8 mouse cellular contexts compared by ENCODE assay signal in genomic region chr8:83567668-83568067, GRCm38 (mm10). TPM values are rescaled to one million over a fixed set of nuclear protein-coding genes. Genes with fewer than 3 reads are reported as not detected.
DNase-seq lines count a peak whose midpoint lies in the region; ATAC-seq lines count a peak whose summit lies in the region.
"Had no signal": no experiment of that assay in that cellular context is flagged by ENCODE, and none has a peak within 500 bp of the region (broad histone marks: within the 10 kb centered on the region; RNA-seq: fewer than 3 reads in every experiment).

No protein-coding gene starts in this region.

- H3K4me1 ChIP-seq in embryonic facial prominence, embryonic 13.5 days = peaks cover 13% of the 10 kb centered on the region
- H3K4me1 ChIP-seq in hindbrain, embryonic 16.5 days (ENCODE audit: control insufficient read depth, insufficient read depth, low read depth, low read length) = peaks cover 13% of the 10 kb centered on the region
- peaks cover 6% of the 10 kb centered on the region for H3K4me1 ChIP-seq in midbrain, embryonic 14.5 days (ENCODE audit: control insufficient read depth, insufficient read depth, low read length)

- WGBS in embryonic facial prominence, embryonic 13.5 days = 50% methylated on average over 3 of the region's 3 CpGs
- WGBS in hindbrain, embryonic 16.5 days = 52% methylated on average over 3 of the region's 3 CpGs
- 62% methylated on average over 3 of the region's 3 CpGs for WGBS in midbrain, embryonic 14.5 days

- H3K36me3 ChIP-seq in embryonic facial prominence, embryonic 13.5 days = peaks cover 32% of the 10 kb centered on the region
- peaks cover 19% of the 10 kb centered on the region for H3K36me3 ChIP-seq in hindbrain, embryonic 16.5 days (ENCODE audit: control insufficient read depth, insufficient read depth, low read length)
- H3K36me3 ChIP-seq in midbrain, embryonic 14.5 days (ENCODE audit: control insufficient read depth, insufficient read depth, low read length) = peaks cover 31% of the 10 kb centered on the region

- no peaks in the 10 kb centered on the region for H3K9me3 ChIP-seq in embryonic facial prominence, embryonic 13.5 days
- H3K9me3 ChIP-seq in hindbrain, embryonic 16.5 days (ENCODE audit: control insufficient read depth, low read length) = no peaks in the 10 kb centered on the region
- no peaks in the 10 kb centered on the region for H3K9me3 ChIP-seq in midbrain, embryonic 14.5 days (ENCODE audit: control insufficient read depth, low read length)

- H3K9ac ChIP-seq in embryonic facial prominence, embryonic 13.5 days = peak overlapping the region; percentile 84
- peak overlapping the region; percentile 86 for H3K9ac ChIP-seq in hindbrain, embryonic 16.5 days (ENCODE audit: low read depth, low read length)
- H3K9ac ChIP-seq in midbrain, embryonic 14.5 days (replicated peaks; ENCODE audit: low read length) = peak overlapping the region; percentile 77

- H3K27me3 ChIP-seq in embryonic facial prominence, embryonic 13.5 days = no peaks in the 10 kb centered on the region
- H3K27me3 ChIP-seq in hindbrain, embryonic 16.5 days (replicated peaks; ENCODE audit: control insufficient read depth, insufficient read depth, low read length) = no peaks in the 10 kb centered on the region
- H3K27me3 ChIP-seq in midbrain, embryonic 14.5 days (ENCODE audit: control insufficient read depth, insufficient read depth, low read length) = no peaks in the 10 kb centered on the region

- no peak for ATAC-seq in embryonic facial prominence, embryonic 13.5 days (ENCODE audit: insufficient number of reproducible peaks, insufficient read depth, low FRiP score, low TSS enrichment, low read depth)
- ATAC-seq in hindbrain, embryonic 16.5 days = no peak
- ATAC-seq in midbrain, embryonic 14.5 days (ENCODE audit: low FRiP score, low TSS enrichment) = no peak
- ATAC-seq in erythroid progenitor cell, adult 5-6 weeks (replicated peaks; ENCODE audit: low FRiP score, poor library complexity, severe bottlenecking) = no peak
- ATAC-seq in CD4-positive, CD25-positive, alpha-beta regulatory T cell, adult 4 months = no peak

- H3K4me3 ChIP-seq in embryonic facial prominence, embryonic 13.5 days = peak overlapping the region; percentile 79
- H3K4me3 ChIP-seq in hindbrain, embryonic 16.5 days (ENCODE audit: low read length) = peak overlapping the region; percentile 82
- H3K4me3 ChIP-seq in midbrain, embryonic 14.5 days (replicated peaks; ENCODE audit: low read depth, low read length) = peak overlapping the region; percentile 64

- H3K4me2 ChIP-seq in embryonic facial prominence, embryonic 13.5 days = peak overlapping the region; percentile 93
- H3K4me2 ChIP-seq in hindbrain, embryonic 16.5 days (ENCODE audit: low read length) = peak overlapping the region; percentile 97
- H3K4me2 ChIP-seq in midbrain, embryonic 14.5 days (ENCODE audit: low read length) = peak overlapping the region; percentile 92

- no peak overlapping the region for H3K27ac ChIP-seq in embryonic facial prominence, embryonic 13.5 days
- H3K27ac ChIP-seq in hindbrain, embryonic 16.5 days (ENCODE audit: low read depth, low read length) = peak overlapping the region; percentile 13; the same call in 1 of the 2 replicates
- H3K27ac ChIP-seq in midbrain, embryonic 14.5 days (replicated peaks; ENCODE audit: low read depth, low read length) = no peak overlapping the region

- DNase-seq in layer of hippocampus, adult 8-10 months (ENCODE audit: low spot score in 2 of 2) = peak; percentile 9 to 11
- no peak for DNase-seq in layer of hippocampus, postnatal 14 days (ENCODE audit: low spot score in 2 of 2)
- no peak for DNase-seq in midbrain, embryonic 14.5 days

RNA-seq across cellular contexts. Expression of gene Ndufb7, which starts 1.2 kb away (rescaled TPM):
- total RNA-seq in layer of hippocampus, adult 8-10 months (2022) = 100 to 1,000 TPM in 3 of 4 experiments, 10 to 100 TPM in 1; 97.6 to 159 (median 131) TPM
- 100 to 1,000 TPM; 152 to 158 TPM for total RNA-seq in layer of hippocampus, postnatal 14 days (2021)
- 304 and 312 TPM in 2 replicates for polyA plus RNA-seq in embryonic facial prominence, embryonic 13.5 days (2015; fragmentation: Nextera tagmentation; extraction: Ambion mirVana)
- polyA plus RNA-seq in hindbrain, embryonic 16.5 days (2015; fragmentation: Nextera tagmentation; extraction: Ambion mirVana) = 339 and 367 TPM in 2 replicates
- 346 and 405 TPM in 2 replicates for polyA plus RNA-seq in midbrain, embryonic 14.5 days (2014; fragmentation: Nextera tagmentation; extraction: Ambion mirVana)
- total RNA-seq in erythroid progenitor cell, adult 5-6 weeks (2015; ENCODE audit: low replicate concordance) = 90.1 and 119 TPM in 2 replicates
- 75.9 and 125 TPM in 2 replicates for total RNA-seq in erythroid progenitor cell, adult 5-6 weeks (2017; ENCODE audit: low replicate concordance)
- polyA plus RNA-seq in CD4-positive, CD25-positive, alpha-beta regulatory T cell, adult 4 months (2017; shearing (Covaris generic)) = 100 to 1,000 TPM; 277 to 291 TPM

RNA-seq across cellular contexts. Expression of gene Olfr370, which starts 32.1 kb away (rescaled TPM):
- total RNA-seq in layer of hippocampus, adult 8-10 months (2022) = not detected
- not detected for total RNA-seq in layer of hippocampus, postnatal 14 days (2021)
- 0.23 TPM in 1 of 2 replicates, not detected in the other for polyA plus RNA-seq in embryonic facial prominence, embryonic 13.5 days (2015; fragmentation: Nextera tagmentation; extraction: Ambion mirVana)
- polyA plus RNA-seq in hindbrain, embryonic 16.5 days (2015; fragmentation: Nextera tagmentation; extraction: Ambion mirVana) = 0.06 TPM in 1 of 2 replicates, not detected in the other
- not detected in 2 replicates for polyA plus RNA-seq in midbrain, embryonic 14.5 days (2014; fragmentation: Nextera tagmentation; extraction: Ambion mirVana)
- not detected in 2 replicates for total RNA-seq in erythroid progenitor cell, adult 5-6 weeks (2015; ENCODE audit: low replicate concordance)
- total RNA-seq in erythroid progenitor cell, adult 5-6 weeks (2017; ENCODE audit: low replicate concordance) = not detected in 2 replicates
- polyA plus RNA-seq in CD4-positive, CD25-positive, alpha-beta regulatory T cell, adult 4 months (2017; shearing (Covaris generic)) = under 1 TPM in 1 of 2 experiments, not detected in 1; 0.07 TPM
- total RNA-seq: common myeloid progenitor, adult 5-6 weeks had no signal

RNA-seq across cellular contexts. Expression of gene Tecr, which starts 40.1 kb away (rescaled TPM):
- 100 to 1,000 TPM; 568 to 585 (median 584) TPM for total RNA-seq in layer of hippocampus, adult 8-10 months (2022)
- total RNA-seq in layer of hippocampus, postnatal 14 days (2021) = 100 to 1,000 TPM; 521 to 544 TPM
- polyA plus RNA-seq in embryonic facial prominence, embryonic 13.5 days (2015; fragmentation: Nextera tagmentation; extraction: Ambion mirVana) = 545 and 624 TPM in 2 replicates
- polyA plus RNA-seq in hindbrain, embryonic 16.5 days (2015; fragmentation: Nextera tagmentation; extraction: Ambion mirVana) = 1,512 and 1,598 TPM in 2 replicates
- 987 and 1,278 TPM in 2 replicates for polyA plus RNA-seq in midbrain, embryonic 14.5 days (2014; fragmentation: Nextera tagmentation; extraction: Ambion mirVana)
- total RNA-seq in erythroid progenitor cell, adult 5-6 weeks (2015; ENCODE audit: low replicate concordance) = 292 and 301 TPM in 2 replicates
- 92.2 and 190 TPM in 2 replicates for total RNA-seq in erythroid progenitor cell, adult 5-6 weeks (2017; ENCODE audit: low replicate concordance)
- polyA plus RNA-seq in CD4-positive, CD25-positive, alpha-beta regulatory T cell, adult 4 months (2017; shearing (Covaris generic)) = 100 to 1,000 TPM; 408 to 507 TPM

RNA-seq across cellular contexts. Expression of gene Dnajb1, which starts 40.3 kb away (rescaled TPM):
- total RNA-seq in layer of hippocampus, adult 8-10 months (2022) = 10 to 100 TPM; 30.9 to 52.4 (median 41.9) TPM
- 10 to 100 TPM; 31.8 to 33.7 TPM for total RNA-seq in layer of hippocampus, postnatal 14 days (2021)
- 63.2 and 68.8 TPM in 2 replicates for polyA plus RNA-seq in embryonic facial prominence, embryonic 13.5 days (2015; fragmentation: Nextera tagmentation; extraction: Ambion mirVana)
- polyA plus RNA-seq in hindbrain, embryonic 16.5 days (2015; fragmentation: Nextera tagmentation; extraction: Ambion mirVana) = 60.8 and 61.8 TPM in 2 replicates
- 46.2 TPM in 2 replicates for polyA plus RNA-seq in midbrain, embryonic 14.5 days (2014; fragmentation: Nextera tagmentation; extraction: Ambion mirVana)
- 56.2 and 59.5 TPM in 2 replicates for total RNA-seq in erythroid progenitor cell, adult 5-6 weeks (2015; ENCODE audit: low replicate concordance)
- total RNA-seq in erythroid progenitor cell, adult 5-6 weeks (2017; ENCODE audit: low replicate concordance) = 58.9 and 62.4 TPM in 2 replicates
- 10 to 100 TPM; 44.9 to 62.3 TPM for polyA plus RNA-seq in CD4-positive, CD25-positive, alpha-beta regulatory T cell, adult 4 months (2017; shearing (Covaris generic))

Comparison
In these comparisons a context has a peak if more than half of its experiments do, and no peak if none do; other contexts are left out.
1. DNase-seq: peak in layer of hippocampus, adult 8-10 months (2 of 2); none in layer of hippocampus, postnatal 14 days (0 of 2) and midbrain, embryonic 14.5 days (single experiment).
2. Peak in every context shown above with its lines, with median percentiles within 50 percentile points of each other: H3K4me2 ChIP-seq, H3K4me3 ChIP-seq and H3K9ac ChIP-seq.